Mouse (Mus musculus) CH12.LX (cell line): ENCODE measurements around the gene Proca1.

Experiments
- CTCF ChIP-seq, 2 experiments: IDR thresholded peaks in 1 of 2; conservative IDR thresholded peaks in 1 of 2; 2 replicates each; pipeline ENCODE4 v1.5.1; 2011 to 2012; ENCODE audit warnings: low read depth in 2 of 2, low read length in 2 of 2, improper control_type of control experiment in 1 of 2, inconsistent platforms in 1 of 2, mild to moderate bottlenecking in 1 of 2, moderate library complexity in 1 of 2
- ELF1 ChIP-seq: IDR thresholded peaks from 2 replicates; pipeline ENCODE4 v1.6.1; 2014; ENCODE audit warnings: low read depth, mild to moderate bottlenecking, inconsistent platforms, low read length, improper control_type of control experiment
- EP300 ChIP-seq: IDR thresholded peaks from 2 replicates; pipeline ENCODE4 v1.6.1; 2011; ENCODE audit warnings: low read length, improper control_type of control experiment
- ETS1 ChIP-seq: conservative IDR thresholded peaks from 2 replicates; pipeline ENCODE4 v1.6.1; 2012; ENCODE audit warnings: low read depth, mild to moderate bottlenecking, inconsistent platforms, low read length, improper control_type of control experiment, moderate library complexity
- GABPA ChIP-seq: IDR thresholded peaks from 2 replicates; pipeline ENCODE4 v1.6.1; 2012; ENCODE audit warnings: low read depth, low read length, improper control_type of control experiment, inconsistent platforms; ENCODE audit not compliant: insufficient replicate concordance
- KAT2A ChIP-seq: IDR thresholded peaks from 2 replicates; pipeline ENCODE4 v1.6.1; 2012; ENCODE audit warnings: low read length, improper control_type of control experiment, inconsistent platforms; ENCODE audit not compliant: insufficient replicate concordance
- MEF2A ChIP-seq: IDR thresholded peaks from 2 replicates; pipeline ENCODE4 v1.6.1; 2014; ENCODE audit warnings: low read depth, mild to moderate bottlenecking, inconsistent platforms, low read length, improper control_type of control experiment, borderline replicate concordance
- MYC ChIP-seq: IDR thresholded peaks from 2 replicates; pipeline ENCODE4 v1.6.1; 2011; ENCODE audit warnings: low read depth, mild to moderate bottlenecking, improper control_type of control experiment, low read length
- NELFE ChIP-seq: IDR thresholded peaks from 2 replicates; pipeline ENCODE4 v1.6.1; 2011; ENCODE audit warnings: low read depth, low read length, improper control_type of control experiment
- PAX5 ChIP-seq: IDR thresholded peaks from 2 replicates; pipeline ENCODE4 v1.6.1; 2012; ENCODE audit warnings: low read length, inconsistent platforms, mixed read lengths
- POLR2A ChIP-seq: IDR thresholded peaks from 2 replicates; pipeline ENCODE4 v1.6.1; 2011; ENCODE audit warnings: low read depth, mild to moderate bottlenecking, improper control_type of control experiment, low read length
- TCF12 ChIP-seq: IDR thresholded peaks from 2 replicates; pipeline ENCODE4 v1.6.1; 2014; ENCODE audit warnings: low read depth, mild to moderate bottlenecking, inconsistent platforms, low read length, improper control_type of control experiment
- USF1 ChIP-seq: IDR thresholded peaks from 2 replicates; pipeline ENCODE4 v1.6.1; 2014; ENCODE audit warnings: low read depth, mild to moderate bottlenecking, inconsistent platforms, low read length, improper control_type of control experiment

DNA sequence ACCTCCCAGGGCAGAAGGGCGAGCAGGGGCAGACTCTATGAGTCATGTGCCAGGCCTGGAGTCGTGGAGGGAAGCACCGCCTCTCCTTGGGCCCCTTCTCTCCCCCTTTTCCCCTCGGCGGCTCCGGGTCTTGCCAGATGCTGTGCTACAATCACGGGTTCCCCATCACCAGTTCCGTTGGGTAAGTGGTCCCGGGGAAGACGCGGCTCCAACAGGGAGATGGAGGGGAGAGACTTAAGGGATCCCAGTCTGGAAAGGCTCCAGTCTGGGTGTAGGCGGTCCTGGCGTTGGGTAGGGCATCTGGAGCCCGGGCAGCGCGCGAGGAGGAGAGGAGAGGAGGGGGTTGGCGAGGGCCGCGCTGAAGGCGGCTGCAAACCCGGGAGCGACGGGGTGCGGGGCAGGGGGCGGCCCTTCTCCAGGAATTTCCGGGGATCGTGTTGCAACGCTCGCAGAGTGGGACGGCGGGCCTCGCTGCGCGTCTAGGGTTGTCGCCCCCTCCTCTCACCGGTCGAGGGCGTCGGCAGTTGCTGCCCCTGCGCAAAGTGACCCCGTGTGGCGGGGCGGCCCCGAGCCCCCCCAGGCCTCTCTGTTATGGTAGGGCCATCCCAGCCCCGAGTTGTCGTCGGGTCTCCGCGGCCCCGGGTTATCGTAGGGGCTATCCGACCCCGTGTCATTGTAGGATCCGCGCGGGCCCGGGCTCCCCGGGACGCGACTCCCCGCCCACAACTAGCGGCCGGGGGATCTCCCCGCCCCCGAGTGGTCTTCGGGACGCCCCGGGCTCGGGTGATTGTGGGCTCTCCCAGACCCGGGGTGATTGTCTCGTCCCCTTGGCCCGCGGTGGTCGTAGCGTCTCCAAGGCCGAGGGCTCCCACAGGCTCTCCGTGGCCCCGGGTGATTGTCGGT is 4.6 kb upstream of the Proca1 start, which contains the start of gene Rab34:
- TF ChIP-seq POLR2A: no peak
- TF ChIP-seq ELF1: no peak
- no peak for TF ChIP-seq USF1
- no peak for TF ChIP-seq CTCF (conservative IDR thresholded peaks at IDR 0.05 in 1 of 2, IDR thresholded peaks at IDR 0.05 in 1 of 2; ENCODE audit: low read depth in 2 of 2, low read length in 2 of 2)
- TF ChIP-seq MYC: no peak
- TF ChIP-seq TCF12: no peak
- no peak for TF ChIP-seq GABPA
- TF ChIP-seq EP300: no peak
- no peak for TF ChIP-seq ETS1
- TF ChIP-seq MEF2A: no peak
- no peak for TF ChIP-seq PAX5
- TF ChIP-seq NELFE: no peak
- no peak for TF ChIP-seq KAT2A
